Mouse (Mus musculus): Measurements from ENCODE around the gene Znhit6. TPM values are rescaled to one million over a fixed set of nuclear protein-coding genes. Genes with fewer than 3 reads are reported as not detected.
A peak's percentile ranks its signal among the peaks of the same experiment; 100 is the strongest.

The Znhit6 gene
- polyA plus RNA-seq, 1 experiment from 2014 or later, result 27.9 TPM

DNA sequence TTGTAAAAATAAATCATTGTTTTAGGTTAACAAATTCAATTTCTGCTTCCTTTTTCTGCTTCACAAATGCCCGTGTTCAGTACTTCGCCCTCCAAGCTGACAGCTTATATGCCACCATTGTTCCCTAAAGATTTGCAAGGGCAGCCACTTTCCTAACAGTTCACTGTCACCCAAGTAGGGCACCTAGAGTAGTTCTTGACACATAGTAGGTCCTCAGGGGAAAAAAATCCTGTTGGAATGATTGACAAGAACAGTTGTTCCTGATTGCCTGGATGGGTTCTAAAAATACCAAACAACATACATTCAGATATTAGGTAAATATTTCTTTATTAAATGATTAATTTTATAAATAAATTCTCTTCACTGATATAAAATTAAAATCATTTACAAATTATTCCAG, 70.7 kb downstream of the Znhit6 start:
- WGBS, result 87% methylated on average over 2 of the region's 2 CpGs

DNA sequence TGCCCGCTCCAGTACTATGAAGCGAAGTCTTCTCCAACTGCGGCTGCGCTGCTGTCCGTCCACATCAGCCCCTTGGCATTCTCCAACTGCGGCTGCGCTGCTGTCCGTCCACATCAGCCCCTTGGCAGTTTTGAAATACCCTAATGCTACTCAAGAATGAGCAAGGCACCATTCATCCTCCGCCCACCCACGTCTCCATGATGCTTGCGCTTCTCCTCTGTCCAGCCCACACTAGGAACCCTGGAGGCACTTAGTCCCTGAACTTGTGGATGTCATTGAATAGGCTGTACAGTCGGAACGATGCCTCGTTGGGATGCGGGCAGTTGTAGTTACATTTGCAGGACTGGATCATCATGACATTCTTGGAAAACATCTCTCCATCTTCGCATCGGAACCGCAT, 71.4 kb downstream of the Znhit6 start:
- H3K4me3 ChIP-seq (ENCODE audit: low read length), result no peak overlapping the region
- H3K4me2 ChIP-seq (ENCODE audit: low read depth, low read length), result no peak overlapping the region
- H3K9ac ChIP-seq (ENCODE audit: low read length), result peak overlapping the region; percentile 26; the same call in 1 of the 2 replicates
- ATAC-seq (ENCODE audit: low read depth), result no peak
- no peak overlapping the region for H3K27ac ChIP-seq (ENCODE audit: low read length)
- H3K36me3 ChIP-seq (ENCODE audit: control insufficient read depth, insufficient read depth, low read length), result peaks cover 9% of the 10 kb centered on the region
- H3K27me3 ChIP-seq (ENCODE audit: control insufficient read depth, insufficient read depth, low read depth, low read length), result no peaks in the 10 kb centered on the region
- H3K9me3 ChIP-seq (ENCODE audit: control insufficient read depth, low read length), result no peaks in the 10 kb centered on the region
- WGBS, result 92% methylated on average over 18 of the region's 18 CpGs
- H3K4me1 ChIP-seq (replicated peaks; ENCODE audit: control insufficient read depth, insufficient read depth, low read length), result peaks cover 34% of the 10 kb centered on the region

More for the DNA sequence above, 70.7 kb downstream of the Znhit6 start:
- Histone ChIP-seq H3K27ac (ENCODE audit: low read length) (no peak overlapping the region), H3K4me2 (ENCODE audit: low read depth, low read length) (no peak overlapping the region), H3K4me1 (replicated peaks; ENCODE audit: control insufficient read depth, insufficient read depth, low read length) (peaks cover 32% of the 10 kb centered on the region), H3K9ac (ENCODE audit: low read length) (no peak overlapping the region), H3K36me3 (ENCODE audit: control insufficient read depth, insufficient read depth, low read length) (peaks cover 9% of the 10 kb centered on the region), H3K4me3 (ENCODE audit: low read length) (no peak overlapping the region), H3K9me3 (ENCODE audit: control insufficient read depth, low read length) (no peaks in the 10 kb centered on the region), H3K27me3 (ENCODE audit: control insufficient read depth, insufficient read depth, low read depth, low read length) (no peaks in the 10 kb centered on the region)
- ATAC-seq (ENCODE audit: low read depth), result no peak

DNA sequence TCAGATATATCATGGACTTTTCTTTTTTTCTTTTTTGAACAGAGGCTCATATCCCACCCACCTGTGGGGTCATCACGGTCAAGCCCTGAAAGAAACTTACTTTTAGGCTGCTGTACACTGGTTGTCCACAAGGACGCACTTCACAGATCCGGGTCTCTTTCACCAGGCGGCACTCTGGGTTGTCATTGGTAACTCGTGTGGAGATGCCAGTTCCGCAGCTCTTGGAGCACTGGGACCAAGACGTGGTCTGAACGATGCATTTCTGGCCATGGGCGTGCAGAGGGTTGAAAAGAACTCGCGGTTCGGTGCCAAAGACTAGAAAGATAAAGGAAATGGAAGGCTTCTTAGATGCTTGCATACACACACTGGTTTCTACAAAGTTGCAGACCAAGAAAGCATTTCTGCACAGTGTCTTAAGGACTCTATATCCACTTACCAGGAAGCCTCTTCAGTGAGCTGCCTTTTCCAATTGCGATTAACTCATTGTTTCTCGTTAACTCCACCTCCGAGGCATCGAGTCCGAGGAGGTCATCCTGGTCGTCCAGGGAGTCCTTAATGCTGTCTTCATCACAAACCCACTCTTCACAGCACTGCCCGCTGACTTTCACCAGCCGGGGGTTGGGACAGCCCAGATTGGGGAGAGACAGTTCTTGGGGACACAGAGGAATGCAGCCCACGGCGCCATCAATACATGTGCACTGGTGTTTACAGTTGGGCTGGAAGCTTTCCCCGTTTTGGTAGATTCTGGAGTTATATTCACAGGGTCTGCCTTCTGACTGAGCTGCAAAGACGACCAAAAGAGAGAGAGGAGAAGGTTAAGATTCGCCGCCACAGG, 72.3 kb downstream of the Znhit6 start:
- H3K9ac ChIP-seq (ENCODE audit: low read length), result peak overlapping the region; percentile 87
- no peaks in the 10 kb centered on the region for H3K9me3 ChIP-seq (ENCODE audit: control insufficient read depth, low read length)
- H3K27ac ChIP-seq (ENCODE audit: low read length), result peak overlapping the region; percentile 96
- no peaks in the 10 kb centered on the region for H3K27me3 ChIP-seq (ENCODE audit: control insufficient read depth, insufficient read depth, low read depth, low read length)
- H3K4me1 ChIP-seq (replicated peaks; ENCODE audit: control insufficient read depth, insufficient read depth, low read length), result peaks cover 38% of the 10 kb centered on the region
- peak overlapping the region; percentile 75 for H3K4me3 ChIP-seq (ENCODE audit: low read length)
- ATAC-seq (ENCODE audit: low read depth), result no peak
- peak overlapping the region; percentile 87 for H3K4me2 ChIP-seq (ENCODE audit: low read depth, low read length)
- WGBS, result 13% methylated on average over 26 of the region's 26 CpGs
- peaks cover 9% of the 10 kb centered on the region for H3K36me3 ChIP-seq (ENCODE audit: control insufficient read depth, insufficient read depth, low read length)

DNA sequence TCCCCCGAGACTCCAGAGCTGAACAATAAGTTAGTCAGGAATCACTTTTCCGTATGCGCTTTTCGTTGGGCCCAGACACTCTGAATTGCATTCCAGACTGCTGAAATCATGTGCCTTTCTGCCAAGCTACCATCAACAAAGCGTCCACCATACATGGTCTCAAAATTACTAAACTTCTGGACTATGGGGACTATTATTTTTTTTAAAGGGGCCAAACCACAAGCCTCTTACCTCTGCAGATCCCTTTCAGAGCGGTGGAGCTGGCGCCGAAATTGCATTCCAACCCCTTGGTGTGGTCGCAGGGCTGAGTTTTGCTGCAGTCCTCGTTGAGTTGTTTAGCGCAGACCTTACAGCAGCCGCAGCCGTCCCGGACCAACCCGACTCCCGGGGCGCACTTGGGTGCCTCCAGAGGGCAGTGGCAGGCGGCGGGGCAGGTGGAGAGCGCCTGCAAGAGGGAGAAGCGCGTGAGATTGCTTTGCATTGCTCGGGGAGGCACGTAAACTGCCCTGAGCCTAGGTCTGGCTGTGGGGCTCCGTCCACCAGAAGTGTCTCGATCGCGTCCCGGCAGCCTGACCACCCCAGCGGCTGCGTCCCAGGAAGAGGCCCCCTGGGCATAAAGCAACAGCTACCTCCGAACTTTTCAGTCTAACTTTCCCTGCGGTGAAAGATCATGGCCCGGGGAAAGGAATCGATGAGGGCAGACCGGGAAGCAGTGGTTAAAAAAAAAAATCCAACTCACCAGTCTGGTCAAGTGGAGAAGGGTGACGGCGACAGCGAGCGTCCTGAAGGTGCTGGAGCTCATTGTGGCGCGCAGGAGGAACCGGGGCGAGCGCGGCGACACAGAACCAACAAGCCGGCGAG, 73.2 kb downstream of the Znhit6 start:
- peaks cover 9% of the 10 kb centered on the region for H3K36me3 ChIP-seq (ENCODE audit: control insufficient read depth, insufficient read depth, low read length)
- H3K4me3 ChIP-seq (ENCODE audit: low read length), result peak overlapping the region; percentile 75
- WGBS, result under 1% methylated on average over 48 of the region's 49 CpGs
- no peaks in the 10 kb centered on the region for H3K9me3 ChIP-seq (ENCODE audit: control insufficient read depth, low read length)
- H3K4me1 ChIP-seq (replicated peaks; ENCODE audit: control insufficient read depth, insufficient read depth, low read length), result peaks cover 38% of the 10 kb centered on the region
- peak overlapping the region; percentile 87 for H3K4me2 ChIP-seq (ENCODE audit: low read depth, low read length)
- peak overlapping the region; percentile 96 for H3K27ac ChIP-seq (ENCODE audit: low read length)
- peak overlapping the region; percentile 87 for H3K9ac ChIP-seq (ENCODE audit: low read length)
- no peaks in the 10 kb centered on the region for H3K27me3 ChIP-seq (ENCODE audit: control insufficient read depth, insufficient read depth, low read depth, low read length)
- peak; percentile 15 for ATAC-seq (ENCODE audit: low read depth)

DNA sequence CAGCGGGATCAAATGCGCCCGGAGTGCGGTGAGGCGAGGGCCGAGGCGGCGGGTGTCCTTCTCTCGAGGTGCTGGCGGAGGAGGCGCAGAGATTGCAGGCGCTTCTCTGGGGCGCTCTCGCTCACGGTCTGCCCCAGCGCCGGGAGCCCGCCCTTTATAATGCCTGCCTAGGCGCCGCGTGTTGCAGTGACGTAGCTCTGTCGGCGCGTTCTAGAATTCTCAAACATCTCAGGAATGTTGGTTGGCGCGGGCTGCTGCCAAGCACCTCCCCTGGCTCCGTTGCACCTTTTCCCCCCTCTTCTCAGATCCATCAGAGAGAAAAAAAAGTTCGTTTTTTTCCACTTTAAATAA, 73.8 kb downstream of the Znhit6 start, which contains the start of gene Ccn1:
TSS of gene Ccn1 (minus strand) at position 130 of the 351 bp plus-strand sequence.
- Histone ChIP-seq H3K9me3 (ENCODE audit: control insufficient read depth, low read length) (no peaks in the 10 kb centered on the region), H3K4me3 (ENCODE audit: low read length) (peak within 1 kb of the TSS; percentile 75), H3K4me1 (replicated peaks; ENCODE audit: control insufficient read depth, insufficient read depth, low read length) (peaks cover 38% of the 10 kb centered on the region), H3K36me3 (ENCODE audit: control insufficient read depth, insufficient read depth, low read length) (peaks cover 9% of the 10 kb centered on the region), H3K4me2 (ENCODE audit: low read depth, low read length) (peak within 1 kb of the TSS; percentile 87), H3K27ac (ENCODE audit: low read length) (peak within 1 kb of the TSS; percentile 96), H3K27me3 (ENCODE audit: control insufficient read depth, insufficient read depth, low read depth, low read length) (no peaks in the 10 kb centered on the region), H3K9ac (ENCODE audit: low read length) (peak within 1 kb of the TSS; percentile 87)
- ATAC-seq (ENCODE audit: low read depth), result peak; percentile 73
- WGBS, result 1% methylated on average over 23 of the region's 29 CpGs

DNA sequence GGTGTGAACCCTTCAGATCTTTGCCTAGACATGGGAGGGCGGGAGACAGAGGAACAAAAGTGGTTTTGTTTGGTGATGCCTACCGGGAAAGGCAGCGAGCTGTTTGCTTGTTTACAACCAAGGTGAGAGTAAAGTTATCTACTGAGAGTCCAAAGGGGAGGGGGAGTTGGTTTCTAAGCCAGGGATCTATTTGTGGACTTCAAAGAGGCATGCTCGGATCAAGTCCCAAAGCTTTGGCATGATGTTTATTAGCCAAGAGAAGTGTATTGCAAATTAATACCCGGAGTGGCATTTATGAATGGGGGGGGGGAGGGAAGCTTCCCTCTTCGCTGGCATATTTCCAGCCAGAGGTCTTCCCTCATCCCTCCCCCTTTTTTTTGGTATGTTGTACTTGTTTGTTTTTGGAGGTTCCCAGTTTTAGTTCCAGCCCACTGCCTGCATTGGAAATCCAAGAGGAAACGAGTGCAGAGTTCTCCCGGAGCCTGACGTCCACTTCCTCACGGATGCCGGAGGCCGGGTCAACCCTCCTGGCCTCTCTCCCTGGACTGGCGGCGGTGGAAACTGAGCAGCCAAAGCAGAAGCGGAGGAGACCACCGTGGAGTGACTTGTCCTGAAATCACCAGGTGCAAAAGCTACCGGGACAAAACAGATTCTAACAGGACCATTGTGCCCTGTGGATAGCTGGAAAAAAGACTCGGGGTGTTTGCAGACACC, 74.5 kb downstream of the Znhit6 start:
- Histone ChIP-seq H3K27me3 (ENCODE audit: control insufficient read depth, insufficient read depth, low read depth, low read length) (no peaks in the 10 kb centered on the region), H3K4me3 (ENCODE audit: low read length) (peak overlapping the region; percentile 75), H3K4me1 (replicated peaks; ENCODE audit: control insufficient read depth, insufficient read depth, low read length) (peaks cover 38% of the 10 kb centered on the region), H3K9me3 (ENCODE audit: control insufficient read depth, low read length) (no peaks in the 10 kb centered on the region), H3K4me2 (ENCODE audit: low read depth, low read length) (peak overlapping the region; percentile 87), H3K9ac (ENCODE audit: low read length) (peak overlapping the region; percentile 87), H3K36me3 (ENCODE audit: control insufficient read depth, insufficient read depth, low read length) (peaks cover 9% of the 10 kb centered on the region), H3K27ac (ENCODE audit: low read length) (peak overlapping the region; percentile 96)
- under 1% methylated on average over 18 of the region's 18 CpGs for WGBS
- 0 out of 2 replicates have a peak, but pooled peaks have one; percentile 0 for ATAC-seq (ENCODE audit: low read depth)

DNA sequence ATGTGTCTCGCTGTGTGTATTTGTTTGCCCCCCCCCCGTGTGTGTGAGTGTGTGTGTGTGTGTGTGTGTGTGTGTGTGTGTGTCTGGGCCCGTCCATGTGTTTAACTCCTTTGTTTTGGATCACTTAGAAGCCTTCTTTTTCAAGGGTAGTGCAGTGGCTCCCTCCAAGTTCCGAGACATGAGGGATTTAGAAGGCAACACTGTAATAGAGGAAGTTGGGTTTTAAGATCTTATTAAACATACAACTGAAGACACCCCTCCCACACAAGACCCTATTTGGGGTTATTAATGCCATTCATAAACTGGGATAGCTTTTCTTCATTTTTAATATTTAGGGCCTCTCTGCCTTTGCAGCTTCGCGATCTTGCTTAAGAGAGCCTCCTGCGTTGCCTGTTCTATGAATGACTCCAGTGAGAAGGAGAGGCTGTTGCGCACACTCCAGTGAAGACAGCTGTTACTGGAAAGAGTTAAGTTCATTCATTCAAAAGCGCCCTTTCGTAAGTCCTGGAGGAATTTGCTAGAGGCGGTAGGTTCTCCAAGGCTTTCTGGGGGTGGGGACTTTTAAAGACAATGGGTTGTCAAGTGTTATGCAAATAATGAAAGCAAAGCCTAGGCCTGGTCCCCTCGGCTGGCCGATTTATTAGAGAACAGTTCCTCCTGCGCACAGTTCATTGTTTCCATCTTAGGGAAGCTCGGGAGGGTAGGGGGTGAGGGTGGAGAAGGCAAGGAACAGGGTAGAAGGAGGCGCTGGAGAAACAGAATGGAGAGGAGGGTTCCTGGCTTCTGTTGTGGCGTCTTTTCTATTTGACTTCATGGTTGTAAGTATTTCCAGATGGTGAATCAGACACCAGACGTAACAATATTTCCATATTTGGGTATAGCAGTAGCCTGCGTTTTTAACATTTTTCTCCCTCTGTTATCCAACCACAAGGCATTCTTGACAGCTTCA, 75.3 kb downstream of the Znhit6 start:
- Histone ChIP-seq H3K36me3 (ENCODE audit: control insufficient read depth, insufficient read depth, low read length) (peaks cover 9% of the 10 kb centered on the region), H3K4me2 (ENCODE audit: low read depth, low read length) (peak overlapping the region; percentile 87), H3K4me1 (replicated peaks; ENCODE audit: control insufficient read depth, insufficient read depth, low read length) (peaks cover 34% of the 10 kb centered on the region), H3K9me3 (ENCODE audit: control insufficient read depth, low read length) (no peaks in the 10 kb centered on the region), H3K27me3 (ENCODE audit: control insufficient read depth, insufficient read depth, low read depth, low read length) (no peaks in the 10 kb centered on the region), H3K27ac (ENCODE audit: low read length) (peak overlapping the region; percentile 96), H3K9ac (ENCODE audit: low read length) (peak overlapping the region; percentile 87), H3K4me3 (ENCODE audit: low read length) (peak overlapping the region; percentile 75)
- WGBS, result 6% methylated on average over 18 of the region's 19 CpGs
- ATAC-seq (ENCODE audit: low read depth), result peak; percentile 15

DNA sequence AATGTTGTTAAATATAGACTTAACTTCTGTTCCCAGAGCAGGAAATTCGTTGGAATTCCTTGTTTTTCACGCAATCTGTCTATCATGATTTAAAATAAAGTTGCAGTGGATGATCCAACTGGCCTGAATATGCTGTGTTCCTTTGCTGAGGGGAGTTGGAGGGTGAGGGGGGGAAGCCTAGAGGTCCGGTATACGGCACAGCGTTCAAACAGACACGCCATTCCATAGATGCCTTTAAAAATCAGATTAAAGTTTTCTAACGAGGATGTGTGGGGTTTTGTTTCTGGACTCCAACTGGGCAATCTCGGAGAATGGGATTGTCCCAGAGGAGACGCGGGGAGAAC, 75.9 kb downstream of the Znhit6 start:
- Histone ChIP-seq H3K4me1 (replicated peaks; ENCODE audit: control insufficient read depth, insufficient read depth, low read length) (peaks cover 34% of the 10 kb centered on the region), H3K36me3 (ENCODE audit: control insufficient read depth, insufficient read depth, low read length) (peaks cover 9% of the 10 kb centered on the region), H3K27ac (ENCODE audit: low read length) (peak overlapping the region; percentile 96), H3K9ac (ENCODE audit: low read length) (peak overlapping the region; percentile 87), H3K4me2 (ENCODE audit: low read depth, low read length) (peak overlapping the region; percentile 87), H3K27me3 (ENCODE audit: control insufficient read depth, insufficient read depth, low read depth, low read length) (no peaks in the 10 kb centered on the region), H3K9me3 (ENCODE audit: control insufficient read depth, low read length) (no peaks in the 10 kb centered on the region), H3K4me3 (ENCODE audit: low read length) (peak overlapping the region; percentile 75)
- 3% methylated on average over 10 of the region's 10 CpGs for WGBS
- ATAC-seq (ENCODE audit: low read depth), result no peak
